Mouse (Mus musculus): ENCODE measurements at regions not wholly inside any gene's neighbourhood (a gene's known extent, or its start where the extent isn't known, plus 50 kb on each side); places are given as distances from the start of the nearest gene placed in this dataset.
"Not testable (repeated sequence)": the region's sequence is repeated elsewhere in the genome, so short reads cannot be mapped to it uniquely, and the experiment has no call there.

GRCm38 (mm10) chr1:141246125-141246524 is 1000.2 kb downstream of the Kcnt2 start:
- H3K27ac ChIP-seq (replicated peaks); H3K9me3 ChIP-seq; H3K27me3 ChIP-seq; H3K36me3 ChIP-seq; H3K4me1 ChIP-seq; H3K9ac ChIP-seq (replicated peaks); H3K4me2 ChIP-seq (replicated peaks); ATAC-seq (replicated peaks); H3K4me3 ChIP-seq: not testable (repeated sequence)

GRCm38 (mm10) chr1:141274738-141275137 is 1028.8 kb downstream of the Kcnt2 start:
- Histone ChIP-seq H3K9ac (replicated peaks) (no peak overlapping the region), H3K9me3 (no peaks in the 10 kb centered on the region), H3K27ac (replicated peaks) (no peak overlapping the region), H3K4me1 (no peaks in the 10 kb centered on the region), H3K36me3 (no peaks in the 10 kb centered on the region), H3K27me3 (no peaks in the 10 kb centered on the region), H3K4me2 (replicated peaks) (no peak overlapping the region), H3K4me3 (no peak overlapping the region)
- ATAC-seq (replicated peaks): no peak
- WGBS: 96% methylated on average over 1 of the region's 1 CpGs

GRCm38 (mm10) chr1:141281513-141281912 is 1035.6 kb downstream of the Kcnt2 start:
- Histone ChIP-seq H3K4me1 (no peaks in the 10 kb centered on the region), H3K27me3 (no peaks in the 10 kb centered on the region), H3K4me3 (no peak overlapping the region), H3K36me3 (no peaks in the 10 kb centered on the region), H3K9me3 (no peaks in the 10 kb centered on the region), H3K27ac (replicated peaks) (no peak overlapping the region), H3K4me2 (replicated peaks) (no peak overlapping the region), H3K9ac (replicated peaks) (no peak overlapping the region)
- no peak for ATAC-seq (replicated peaks)

GRCm38 (mm10) chr1:141322968-141323367 is 1077.0 kb downstream of the Kcnt2 start:
- no peaks in the 10 kb centered on the region for H3K27me3 ChIP-seq
- H3K4me2 ChIP-seq (replicated peaks): no peak overlapping the region
- H3K4me3 ChIP-seq: no peak overlapping the region
- H3K36me3 ChIP-seq: no peaks in the 10 kb centered on the region
- no peaks in the 10 kb centered on the region for H3K4me1 ChIP-seq
- no peak overlapping the region for H3K27ac ChIP-seq (replicated peaks)
- 39% methylated on average over 3 of the region's 3 CpGs for WGBS
- no peaks in the 10 kb centered on the region for H3K9me3 ChIP-seq
- no peak for ATAC-seq (replicated peaks)
- H3K9ac ChIP-seq (replicated peaks): no peak overlapping the region

GRCm38 (mm10) chr1:141338073-141338472 is 1092.1 kb downstream of the Kcnt2 start:
- peak; percentile 71 for ATAC-seq (replicated peaks)
- Histone ChIP-seq H3K4me3 (no peak overlapping the region), H3K9ac (replicated peaks) (no peak overlapping the region), H3K4me2 (replicated peaks) (no peak overlapping the region), H3K27ac (replicated peaks) (no peak overlapping the region), H3K27me3 (no peaks in the 10 kb centered on the region), H3K4me1 (no peaks in the 10 kb centered on the region), H3K36me3 (no peaks in the 10 kb centered on the region), H3K9me3 (no peaks in the 10 kb centered on the region)
- WGBS: 64% methylated on average over 1 of the region's 1 CpGs

- 50% methylated on average over 1 of the region's 1 CpGs for WGBS
- H3K4me1 ChIP-seq: no peaks in the 10 kb centered on the region
- ATAC-seq (replicated peaks): no peak; the same call in 1 of the 2 replicates
- no peak overlapping the region for H3K9ac ChIP-seq (replicated peaks)
- H3K36me3 ChIP-seq: no peaks in the 10 kb centered on the region
- no peak overlapping the region for H3K4me2 ChIP-seq (replicated peaks)
- no peak overlapping the region for H3K4me3 ChIP-seq
- H3K9me3 ChIP-seq: no peaks in the 10 kb centered on the region
- H3K27me3 ChIP-seq: no peaks in the 10 kb centered on the region
- H3K27ac ChIP-seq (replicated peaks): no peak overlapping the region
These were observed 1123.5 kb downstream of the Kcnt2 start for GRCm38 (mm10) chr1:141369447-141369846.

- no peaks in the 10 kb centered on the region for H3K36me3 ChIP-seq
- H3K4me3 ChIP-seq: no peak overlapping the region
- H3K9ac ChIP-seq (replicated peaks): no peak overlapping the region
- no peak for ATAC-seq (replicated peaks)
- no peaks in the 10 kb centered on the region for H3K27me3 ChIP-seq
- no peak overlapping the region for H3K4me2 ChIP-seq (replicated peaks)
- WGBS: 97% methylated on average over 3 of the region's 3 CpGs
- no peaks in the 10 kb centered on the region for H3K9me3 ChIP-seq
- H3K27ac ChIP-seq (replicated peaks): no peak overlapping the region
- no peaks in the 10 kb centered on the region for H3K4me1 ChIP-seq
These were observed 1130.0 kb downstream of the Kcnt2 start for GRCm38 (mm10) chr1:141375966-141376365.

- Histone ChIP-seq H3K4me2 (replicated peaks) (no peak overlapping the region), H3K27me3 (no peaks in the 10 kb centered on the region), H3K36me3 (no peaks in the 10 kb centered on the region), H3K27ac (replicated peaks) (no peak overlapping the region), H3K4me3 (no peak overlapping the region), H3K9ac (replicated peaks) (no peak overlapping the region), H3K4me1 (no peaks in the 10 kb centered on the region), H3K9me3 (no peaks in the 10 kb centered on the region)
- ATAC-seq (replicated peaks): no peak
- WGBS: 24% methylated on average over 1 of the region's 1 CpGs
These were observed 1155.4 kb downstream of the Kcnt2 start for GRCm38 (mm10) chr1:141401334-141401733.

GRCm38 (mm10) chr1:141429675-141430074 is 1183.7 kb downstream of the Kcnt2 start:
- no peak overlapping the region for H3K27ac ChIP-seq (replicated peaks)

GRCm38 (mm10) chr1:141430117-141430516 is 1184.2 kb downstream of the Kcnt2 start:
- Histone ChIP-seq H3K4me1 (no peaks in the 10 kb centered on the region), H3K9ac (replicated peaks) (no peak overlapping the region), H3K4me2 (replicated peaks) (no peak overlapping the region), H3K9me3 (no peaks in the 10 kb centered on the region), H3K4me3 (no peak overlapping the region), H3K27me3 (no peaks in the 10 kb centered on the region), H3K27ac (replicated peaks) (no peak overlapping the region), H3K36me3 (no peaks in the 10 kb centered on the region)
- 82% methylated on average over 2 of the region's 2 CpGs for WGBS
- peak; percentile 64; the same call in 1 of the 2 replicates for ATAC-seq (replicated peaks)

More at GRCm38 (mm10) chr1:141429675-141430074, 1183.7 kb downstream of the Kcnt2 start:
- Histone ChIP-seq H3K36me3 (no peaks in the 10 kb centered on the region), H3K4me3 (no peak overlapping the region), H3K27me3 (no peaks in the 10 kb centered on the region), H3K9ac (replicated peaks) (no peak overlapping the region), H3K4me1 (no peaks in the 10 kb centered on the region), H3K4me2 (replicated peaks) (no peak overlapping the region), H3K9me3 (no peaks in the 10 kb centered on the region)
- 78% methylated on average over 4 of the region's 4 CpGs for WGBS
- ATAC-seq (replicated peaks): no peak

GRCm38 (mm10) chr1:141435452-141435851 is 1189.5 kb downstream of the Kcnt2 start:
- WGBS: 0% methylated on average over 1 of the region's 1 CpGs
- no peaks in the 10 kb centered on the region for H3K9me3 ChIP-seq
- no peaks in the 10 kb centered on the region for H3K27me3 ChIP-seq
- no peak overlapping the region for H3K4me3 ChIP-seq
- H3K9ac ChIP-seq (replicated peaks): no peak overlapping the region
- no peaks in the 10 kb centered on the region for H3K4me1 ChIP-seq
- no peak overlapping the region for H3K27ac ChIP-seq (replicated peaks)
- H3K4me2 ChIP-seq (replicated peaks): no peak overlapping the region
- H3K36me3 ChIP-seq: no peaks in the 10 kb centered on the region
- ATAC-seq (replicated peaks): no peak

GRCm38 (mm10) chr1:141440234-141440633 is 1194.3 kb downstream of the Kcnt2 start:
- H3K4me2 ChIP-seq (replicated peaks): no peak overlapping the region
- H3K4me1 ChIP-seq: no peaks in the 10 kb centered on the region
- H3K36me3 ChIP-seq: no peaks in the 10 kb centered on the region
- no peak for ATAC-seq (replicated peaks)
- no peak overlapping the region for H3K4me3 ChIP-seq
- H3K9me3 ChIP-seq: no peaks in the 10 kb centered on the region
- H3K27me3 ChIP-seq: no peaks in the 10 kb centered on the region
- no peak overlapping the region for H3K27ac ChIP-seq (replicated peaks)
- no peak overlapping the region for H3K9ac ChIP-seq (replicated peaks)

- H3K27me3 ChIP-seq: no peaks in the 10 kb centered on the region
- H3K4me1 ChIP-seq: no peaks in the 10 kb centered on the region
- H3K4me2 ChIP-seq (replicated peaks): no peak overlapping the region
- H3K9ac ChIP-seq (replicated peaks): no peak overlapping the region
- no peak overlapping the region for H3K27ac ChIP-seq (replicated peaks)
- ATAC-seq (replicated peaks): no peak
- H3K4me3 ChIP-seq: no peak overlapping the region
- 80% methylated on average over 1 of the region's 1 CpGs for WGBS
- H3K36me3 ChIP-seq: no peaks in the 10 kb centered on the region
- H3K9me3 ChIP-seq: no peaks in the 10 kb centered on the region
These were observed 1205.0 kb downstream of the Kcnt2 start for GRCm38 (mm10) chr1:141450960-141451359.

Data from forebrain, embryonic 15.5 days (tissue).